In genomic region chr6:128847401-128847800, GRCm38 (mm10) we compare ENCODE assay signal across 44 mouse cellular contexts. TPM values are rescaled to one million over a fixed set of nuclear protein-coding genes. Genes with fewer than 3 reads are reported as not detected.
"Had no signal": no experiment of that assay in that cellular context is flagged by ENCODE, and none has a peak within 500 bp of the region (broad histone marks: within the 10 kb centered on the region; RNA-seq: fewer than 3 reads in every experiment).

No protein-coding gene starts in this region.

- H3K4me2 ChIP-seq: limb, embryonic 12.5 days; limb, embryonic 13.5 days; limb, embryonic 15.5 days; liver, embryonic 11.5 days; liver, embryonic 12.5 days; liver, embryonic 13.5 days; liver, embryonic 15.5 days; lung, embryonic 14.5 days; lung, embryonic 15.5 days; midbrain, embryonic 12.5 days; midbrain, embryonic 15.5 days; neural tube, embryonic 12.5 days had no signal

- H3K27me3 ChIP-seq: limb, embryonic 12.5 days; limb, embryonic 13.5 days; limb, embryonic 15.5 days; liver, embryonic 12.5 days; liver, embryonic 13.5 days; liver, embryonic 15.5 days; lung, embryonic 15.5 days; megakaryocyte, embryonic 14.5 days; midbrain, embryonic 12.5 days; midbrain, embryonic 15.5 days; neural tube, embryonic 12.5 days had no signal

- H3K27ac ChIP-seq: left cerebral cortex, adult 2 months; limb, embryonic 10.5 days; limb, embryonic 12.5 days; limb, embryonic 13.5 days; limb, embryonic 15.5 days; liver, embryonic 12.5 days; liver, embryonic 13.5 days; liver, embryonic 14.5 days; liver, embryonic 15.5 days; lung, embryonic 15.5 days; macrophage; midbrain, embryonic 10.5 days; midbrain, embryonic 12.5 days; midbrain, embryonic 15.5 days; neural tube, embryonic 12.5 days had no signal

- H3K9ac ChIP-seq: limb, embryonic 12.5 days; limb, embryonic 13.5 days; limb, embryonic 15.5 days; liver, embryonic 12.5 days; liver, embryonic 13.5 days; liver, embryonic 14.5 days; liver, embryonic 15.5 days; liver, postnatal 0 days; lung, embryonic 14.5 days; lung, embryonic 15.5 days; midbrain, embryonic 12.5 days; midbrain, embryonic 15.5 days; neural tube, embryonic 12.5 days had no signal

- H3K4me3 ChIP-seq: left cerebral cortex, adult 2 months; limb, embryonic 10.5 days; limb, embryonic 12.5 days; limb, embryonic 13.5 days; limb, embryonic 15.5 days; liver, embryonic 12.5 days; liver, embryonic 13.5 days; liver, embryonic 15.5 days; lung, embryonic 15.5 days; megakaryocyte, embryonic 14.5 days; midbrain, embryonic 10.5 days; midbrain, embryonic 12.5 days; midbrain, embryonic 15.5 days; myocyte; neural tube, embryonic 12.5 days had no signal

- H3K9me3 ChIP-seq: limb, embryonic 10.5 days; limb, embryonic 12.5 days; limb, embryonic 13.5 days; limb, embryonic 15.5 days; liver, embryonic 12.5 days; liver, embryonic 13.5 days; liver, embryonic 15.5 days; lung, embryonic 15.5 days; megakaryocyte, embryonic 14.5 days; midbrain, embryonic 10.5 days; midbrain, embryonic 12.5 days; midbrain, embryonic 15.5 days; neural tube, embryonic 12.5 days had no signal

- ATAC-seq: liver, embryonic 12.5 days; liver, postnatal 0 days; lung, postnatal 0 days; midbrain, embryonic 15.5 days; midbrain, embryonic 16.5 days had no signal

- DNase-seq: left cerebral cortex, postnatal 4 days; liver; liver, embryonic 13.5 days; liver, postnatal 0 days; lung, adult 18-20 months; lung, adult 2 months; lung, embryonic 14.5 days; lung, postnatal 10 days; lung, postnatal 14 days; lung, postnatal 36 days; lung, postnatal 4 days; midbrain, embryonic 14.5 days had no signal

- H3K36me3 ChIP-seq: limb, embryonic 10.5 days; limb, embryonic 12.5 days; limb, embryonic 13.5 days; limb, embryonic 15.5 days; liver, embryonic 12.5 days; liver, embryonic 13.5 days; liver, embryonic 15.5 days; lung, embryonic 15.5 days; midbrain, embryonic 10.5 days; midbrain, embryonic 12.5 days; midbrain, embryonic 15.5 days; neural tube, embryonic 12.5 days had no signal

- H3K4me1 ChIP-seq: neural tube, embryonic 12.5 days had no signal

RNA-seq across cellular contexts. Expression of gene Klrb1b, which starts 21.3 kb away (rescaled TPM):
- total RNA-seq: left cerebral cortex, adult 2 months; left cerebral cortex, postnatal 10 days; left cerebral cortex, postnatal 14 days; left cerebral cortex, postnatal 25 days; left cerebral cortex, postnatal 36 days; left cerebral cortex, postnatal 4 days; midbrain, postnatal 0 days had no signal
- polyA plus RNA-seq: limb, embryonic 10.5 days; limb, embryonic 11.5 days; limb, embryonic 12.5 days; limb, embryonic 13.5 days; liver, adult 2 months; liver, embryonic 11.5 days; liver, embryonic 12.5 days; liver, embryonic 13.5 days; lung, embryonic 14.5 days; midbrain, embryonic 10.5 days; midbrain, embryonic 12.5 days; midbrain, embryonic 15.5 days; midbrain, embryonic 16.5 days; midbrain, postnatal 0 days; myocyte; neural tube, embryonic 12.5 days had no signal

RNA-seq across cellular contexts. Expression of gene Gm44511, which starts 21.3 kb away (rescaled TPM):
- total RNA-seq: left cerebral cortex, adult 2 months; left cerebral cortex, postnatal 10 days; left cerebral cortex, postnatal 14 days; left cerebral cortex, postnatal 25 days; left cerebral cortex, postnatal 36 days; left cerebral cortex, postnatal 4 days; megakaryocyte progenitor cell, adult 5-6 weeks; megakaryocyte-erythroid progenitor cell, adult 5-6 weeks; midbrain, postnatal 0 days had no signal
- polyA plus RNA-seq: limb, embryonic 10.5 days; limb, embryonic 11.5 days; limb, embryonic 12.5 days; limb, embryonic 13.5 days; limb, embryonic 14.5 days; limb, embryonic 15.5 days; liver, adult 2 months; liver, embryonic 11.5 days; liver, embryonic 12.5 days; liver, embryonic 14.5 days; liver, embryonic 15.5 days; liver, embryonic 16.5 days; liver, postnatal 0 days; lung, adult 2 months; lung, embryonic 14.5 days; lung, embryonic 15.5 days; lung, embryonic 16.5 days; macrophage; midbrain, embryonic 10.5 days; midbrain, embryonic 12.5 days; midbrain, embryonic 14.5 days; midbrain, embryonic 15.5 days; midbrain, embryonic 16.5 days; midbrain, postnatal 0 days; myocyte; neural tube, embryonic 11.5 days; neural tube, embryonic 12.5 days had no signal

RNA-seq across cellular contexts. Expression of gene Clec2i, which starts 40.0 kb away (rescaled TPM):
- total RNA-seq: left cerebral cortex, adult 2 months; left cerebral cortex, postnatal 10 days; left cerebral cortex, postnatal 25 days; left cerebral cortex, postnatal 36 days; left cerebral cortex, postnatal 4 days; midbrain, postnatal 0 days had no signal
- polyA plus RNA-seq: limb, embryonic 10.5 days; limb, embryonic 11.5 days; limb, embryonic 12.5 days; limb, embryonic 15.5 days; liver, embryonic 11.5 days; liver, embryonic 12.5 days; midbrain, embryonic 10.5 days; midbrain, embryonic 12.5 days; midbrain, embryonic 14.5 days; midbrain, embryonic 15.5 days; midbrain, embryonic 16.5 days; midbrain, postnatal 0 days; myocyte; neural tube, embryonic 11.5 days; neural tube, embryonic 12.5 days had no signal

RNA-seq across cellular contexts. Expression of gene BC035044, which starts 43.5 kb away (rescaled TPM):
- polyA plus RNA-seq: myocyte had no signal

RNA-seq across cellular contexts. Expression of gene Klrb1c, which starts 58.4 kb away (rescaled TPM):
- total RNA-seq: left cerebral cortex, adult 2 months; left cerebral cortex, postnatal 10 days; left cerebral cortex, postnatal 14 days; left cerebral cortex, postnatal 25 days; left cerebral cortex, postnatal 36 days; left cerebral cortex, postnatal 4 days had no signal
- polyA plus RNA-seq: limb, embryonic 10.5 days; limb, embryonic 11.5 days; limb, embryonic 12.5 days; limb, embryonic 15.5 days; liver, embryonic 11.5 days; midbrain, embryonic 10.5 days; midbrain, embryonic 12.5 days; midbrain, embryonic 14.5 days; midbrain, embryonic 16.5 days; myocyte; neural tube, embryonic 11.5 days; neural tube, embryonic 12.5 days had no signal
